Mouse (Mus musculus) C2C12 (cell line): Measurements from ENCODE around the gene Sun1. TPM values are rescaled to one million over a fixed set of nuclear protein-coding genes. Genes with fewer than 3 reads are reported as not detected.

Experiments
- H3K27me3 ChIP-seq: one replicate; pipeline ENCODE4 v1.6.1; 2011; ENCODE audit not compliant: control insufficient read depth, insufficient read depth, insufficient read length
- H3K36me3 ChIP-seq: one replicate; pipeline ENCODE4 v1.6.1; 2011; ENCODE audit not compliant: control insufficient read depth, insufficient read depth
- H3K4me3 ChIP-seq: one replicate; pipeline ENCODE4 v1.5.1; 2011; ENCODE audit warnings: mild to moderate bottlenecking, control low read depth; ENCODE audit not compliant: poor library complexity, insufficient read depth, severe bottlenecking
- H3K79me2 ChIP-seq: one replicate; pipeline ENCODE4 v1.6.1; 2011; ENCODE audit not compliant: control insufficient read depth, insufficient read depth
- H3K79me3 ChIP-seq: one replicate; pipeline ENCODE4 v1.6.1; 2011; ENCODE audit warnings: low read depth, control low read depth
- H3ac ChIP-seq: one replicate; pipeline ENCODE3; 2011; ENCODE audit warnings: low read depth; ENCODE audit not compliant: control insufficient read depth, insufficient read length
- CEBPB ChIP-seq: IDR thresholded peaks from one replicate; pipeline ENCODE4 v1.6.1; 2011; ENCODE audit warnings: low read depth, mild to moderate bottlenecking, control low read depth, moderate library complexity
- CTCF ChIP-seq: IDR thresholded peaks from one replicate; pipeline ENCODE4 v1.5.1; 2011; ENCODE audit not compliant: control insufficient read depth, insufficient read depth, insufficient read length
- FOSL1 ChIP-seq: IDR thresholded peaks from one replicate; pipeline ENCODE4 v1.8.0; 2011; ENCODE audit warnings: mild to moderate bottlenecking, low read length; ENCODE audit not compliant: poor library complexity, insufficient read depth, severe bottlenecking
- MAX ChIP-seq: IDR thresholded peaks from one replicate; pipeline ENCODE4 v1.6.1; 2011; ENCODE audit warnings: mild to moderate bottlenecking, control low read depth
- MYOD1 ChIP-seq: IDR thresholded peaks from one replicate; pipeline ENCODE4 v1.6.1; 2011; ENCODE audit warnings: low read depth; ENCODE audit not compliant: control insufficient read depth, insufficient read length
- MYOG ChIP-seq: IDR thresholded peaks from one replicate; pipeline ENCODE4 v1.6.1; 2011; ENCODE audit not compliant: control insufficient read depth, insufficient read length; ENCODE audit errors: extremely low read depth
- USF1 ChIP-seq: IDR thresholded peaks from one replicate; pipeline ENCODE4 v1.6.1; 2011; ENCODE audit warnings: low read depth, mild to moderate bottlenecking, control low read depth, moderate library complexity
- polyA plus RNA-seq: library from polyadenylated mRNA; unstranded; fragments of >200 nt; fragmentation: generic; extraction: Trizol; gene quantifications from one replicate; pipeline ENCODE4 v1.2.1, GENCODE M21; 2012; ENCODE audit warnings: missing spikeins

Sun1 gene
- polyA plus RNA-seq, 1 experiment: 39.4 TPM

GRCm38 (mm10) chr5:139288591-139288990, 88.2 kb downstream of the Sun1 start:
- Histone ChIP-seq H3ac (no peak overlapping the region), H3K79me3 (no peaks in the 10 kb centered on the region), H3K27me3 (peaks cover 13% of the 10 kb centered on the region), H3K4me3 (no peak overlapping the region), H3K79me2 (no peaks in the 10 kb centered on the region), H3K36me3 (no peaks in the 10 kb centered on the region)
- no peak for TF ChIP-seq CEBPB
- TF ChIP-seq USF1: no peak
- TF ChIP-seq MYOD1: no peak

GRCm38 (mm10) chr5:139290467-139291259, 90.2 kb downstream of the Sun1 start:
- H3K79me2 ChIP-seq: no peaks in the 10 kb centered on the region
- no peak for TF ChIP-seq CEBPB
- no peak for TF ChIP-seq FOSL1
- no peak for TF ChIP-seq CTCF
- TF ChIP-seq MAX: no peak
- TF ChIP-seq MYOG: no peak
- TF ChIP-seq MYOD1: no peak
- TF ChIP-seq USF1: no peak
- H3ac ChIP-seq: no peak overlapping the region

GRCm38 (mm10) chr5:139291811-139292560, 91.5 kb downstream of the Sun1 start:
- no peaks in the 10 kb centered on the region for H3K79me2 ChIP-seq
- no peaks in the 10 kb centered on the region for H3K36me3 ChIP-seq
- no peak overlapping the region for H3ac ChIP-seq
- no peaks in the 10 kb centered on the region for H3K79me3 ChIP-seq
- no peak for TF ChIP-seq USF1
- TF ChIP-seq MAX: no peak
- no peak for TF ChIP-seq MYOD1
- no peak for TF ChIP-seq CEBPB
- no peak for TF ChIP-seq CTCF
- H3K27me3 ChIP-seq: peaks cover 5% of the 10 kb centered on the region
- no peak overlapping the region for H3K4me3 ChIP-seq

More at GRCm38 (mm10) chr5:139290467-139291259, 90.2 kb downstream of the Sun1 start:
- H3K79me3 ChIP-seq: no peaks in the 10 kb centered on the region
- no peaks in the 10 kb centered on the region for H3K36me3 ChIP-seq
- peaks cover 8% of the 10 kb centered on the region for H3K27me3 ChIP-seq
- H3K4me3 ChIP-seq: no peak overlapping the region

- Histone ChIP-seq H3K79me2 (no peaks in the 10 kb centered on the region), H3K79me3 (no peaks in the 10 kb centered on the region), H3ac (no peak overlapping the region), H3K27me3 (peaks cover 12% of the 10 kb centered on the region), H3K4me3 (no peak overlapping the region), H3K36me3 (no peaks in the 10 kb centered on the region)
- no peak for TF ChIP-seq FOSL1
- TF ChIP-seq MYOD1: no peak
- TF ChIP-seq MAX: no peak
- no peak for TF ChIP-seq CTCF
- TF ChIP-seq USF1: no peak
- TF ChIP-seq CEBPB: no peak
- TF ChIP-seq MYOG: no peak
Measured at GRCm38 (mm10) chr5:139294089-139294488, 93.7 kb downstream of the Sun1 start.

- Histone ChIP-seq H3K79me2 (no peaks in the 10 kb centered on the region), H3K79me3 (no peaks in the 10 kb centered on the region), H3ac (no peak overlapping the region), H3K4me3 (no peak overlapping the region), H3K36me3 (no peaks in the 10 kb centered on the region), H3K27me3 (peaks cover 18% of the 10 kb centered on the region)
- TF ChIP-seq CEBPB: no peak
- TF ChIP-seq MYOG: no peak
- TF ChIP-seq FOSL1: no peak
Measured at GRCm38 (mm10) chr5:139297092-139297491, 96.7 kb downstream of the Sun1 start.

- H3K36me3 ChIP-seq: no peaks in the 10 kb centered on the region
- no peak for TF ChIP-seq FOSL1
- H3ac ChIP-seq: no peak overlapping the region
- H3K79me3 ChIP-seq: no peaks in the 10 kb centered on the region
- no peak overlapping the region for H3K4me3 ChIP-seq
- no peaks in the 10 kb centered on the region for H3K79me2 ChIP-seq
- H3K27me3 ChIP-seq: peaks cover 18% of the 10 kb centered on the region
Measured at GRCm38 (mm10) chr5:139297745-139298144, 97.3 kb downstream of the Sun1 start.

Other genes with a start within 250 kb of the Sun1 start
- 56.4 TPM for gene Pdgfa, start 203.3 kb upstream of the Sun1 start, polyA plus RNA-seq
- 1.7 TPM for gene Prkar1b, start 50.6 kb upstream of the Sun1 start, polyA plus RNA-seq
- 32.6 TPM for gene Dnaaf5, start 50.4 kb upstream of the Sun1 start, polyA plus RNA-seq
- 133 TPM for gene Get4, start 51.7 kb downstream of the Sun1 start, polyA plus RNA-seq
- 0.06 TPM for gene Adap1, start 125.0 kb downstream of the Sun1 start, polyA plus RNA-seq
- 52.9 TPM for gene Cox19, start 150.8 kb downstream of the Sun1 start, polyA plus RNA-seq
- not detected for gene Cyp2w1, start 152.0 kb downstream of the Sun1 start, polyA plus RNA-seq
- gene Gpr146, start 177.1 kb downstream of the Sun1 start, polyA plus RNA-seq: 1.7 TPM
- 0.20 TPM for gene C130050O18Rik, start 204.6 kb downstream of the Sun1 start, polyA plus RNA-seq
- 18.8 TPM for gene Gper1, start 222.5 kb downstream of the Sun1 start, polyA plus RNA-seq